Mouse (Mus musculus) CH12F3 (cell line): ENCODE measurements around the gene Dnajc1.

ENCODE experiments used
- in situ Hi-C: fragments of 300-500 bp; cut with MboI; formaldehyde crosslinking; loops from 2 replicates; pipeline ENCODE4 v1.14.3; 2020; ENCODE audit warnings: low sequenced_read_pairs

The Dnajc1 gene

GRCm38 (mm10) chr2:18202923-18203322 is 189.7 kb downstream of the Dnajc1 start:
- in situ Hi-C loops, result no loop called here

GRCm38 (mm10) chr2:18201820-18202462 is 190.7 kb downstream of the Dnajc1 start:
- in situ Hi-C loops, result no loop called here

- in situ Hi-C loops, result no loop called here
Observed at GRCm38 (mm10) chr2:18195691-18196396, 196.8 kb downstream of the Dnajc1 start.

- in situ Hi-C loops, result no loop called here
Observed at GRCm38 (mm10) chr2:18195285-18195684, 197.3 kb downstream of the Dnajc1 start.

GRCm38 (mm10) chr2:18188367-18188766 is 204.3 kb downstream of the Dnajc1 start:
- in situ Hi-C loops, result no loop called here

- in situ Hi-C loops, result no loop called here
Observed at GRCm38 (mm10) chr2:18183079-18183478, 209.6 kb downstream of the Dnajc1 start.

- in situ Hi-C loops, result no loop called here
Observed at GRCm38 (mm10) chr2:18181631-18182030, 211.0 kb downstream of the Dnajc1 start.

- in situ Hi-C loops, result no loop called here
Observed at GRCm38 (mm10) chr2:18180323-18180722, 212.3 kb downstream of the Dnajc1 start.

GRCm38 (mm10) chr2:18176235-18176634 is 216.4 kb downstream of the Dnajc1 start:
- in situ Hi-C loops, result no loop called here

GRCm38 (mm10) chr2:18175234-18175633 is 217.4 kb downstream of the Dnajc1 start:
- in situ Hi-C loops, result no loop called here

GRCm38 (mm10) chr2:18169174-18169948 is 223.3 kb downstream of the Dnajc1 start:
- in situ Hi-C loops, result no loop called here

GRCm38 (mm10) chr2:18165511-18165910 is 227.1 kb downstream of the Dnajc1 start:
- in situ Hi-C loops, result no loop called here

- in situ Hi-C loops, result no loop called here
Observed at GRCm38 (mm10) chr2:18160992-18161391, 231.6 kb downstream of the Dnajc1 start.

- in situ Hi-C loops, result no loop called here
Observed at GRCm38 (mm10) chr2:18159426-18159825, 233.2 kb downstream of the Dnajc1 start.

GRCm38 (mm10) chr2:18156131-18156530 is 236.5 kb downstream of the Dnajc1 start:
- in situ Hi-C loops, result no loop called here
